Comparison of ENCODE assay signal across 10 mouse cellular contexts in the genomic region with DNA sequence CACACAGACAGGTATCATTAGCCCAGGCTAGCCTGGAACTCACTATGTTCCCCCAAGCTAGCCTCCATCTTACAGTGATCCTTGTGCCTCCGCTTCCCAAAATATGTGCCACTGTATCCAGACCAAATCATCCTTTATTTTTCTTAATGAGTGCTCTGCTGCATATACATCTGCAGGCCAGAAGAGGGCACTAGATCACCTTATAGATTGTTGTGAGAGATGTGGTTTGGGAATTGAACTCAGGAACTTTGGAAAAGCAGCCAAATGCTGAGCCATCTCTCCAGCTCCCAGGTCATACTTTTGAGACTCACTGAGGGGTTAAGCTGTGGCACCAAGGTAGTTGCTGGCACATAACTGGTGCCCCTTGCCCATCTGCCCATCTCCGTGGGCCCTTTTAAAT. TPM values are rescaled to one million over a fixed set of nuclear protein-coding genes. Genes with fewer than 3 reads are reported as not detected.
DNase-seq lines count a peak whose midpoint lies in the region; ATAC-seq lines count a peak whose summit lies in the region.
"Had no signal": no experiment of that assay in that cellular context is flagged by ENCODE, and none has a peak within 500 bp of the region (broad histone marks: within the 10 kb centered on the region; RNA-seq: fewer than 3 reads in every experiment).

No protein-coding gene starts in this region.

- peak; percentile 44 for DNase-seq in heart, adult 8-10 months (ENCODE audit: low spot score)
- no peak for DNase-seq in heart, adult 9 months (ENCODE audit: low spot score in 2 of 2)
- DNase-seq in midbrain, embryonic 14.5 days = peak; percentile 76
- peak; percentile 82 for DNase-seq in adipocyte (ENCODE audit: low spot score)
- DNase-seq in retina, embryonic 14.5 days (ENCODE audit: low spot score) = peak; percentile 77
- DNase-seq in urinary bladder, postnatal 14 days (ENCODE audit: low spot score) = no peak

- no peaks in the 10 kb centered on the region for H3K9me3 ChIP-seq in midbrain, embryonic 14.5 days (ENCODE audit: control insufficient read depth, low read length)
- no peaks in the 10 kb centered on the region for H3K9me3 ChIP-seq in midbrain, embryonic 13.5 days
- H3K9me3 ChIP-seq: limb, embryonic 12.5 days; neural tube, embryonic 15.5 days had no signal

- no peak overlapping the region for H3K4me3 ChIP-seq in midbrain, embryonic 14.5 days (replicated peaks; ENCODE audit: low read depth, low read length)
- H3K4me3 ChIP-seq in midbrain, embryonic 13.5 days (replicated peaks) = no peak overlapping the region
- H3K4me3 ChIP-seq: limb, embryonic 12.5 days; neural tube, embryonic 15.5 days had no signal

- H3K4me2 ChIP-seq in midbrain, embryonic 14.5 days (ENCODE audit: low read length) = no peak overlapping the region
- no peak overlapping the region for H3K4me2 ChIP-seq in midbrain, embryonic 13.5 days (replicated peaks)
- H3K4me2 ChIP-seq: limb, embryonic 12.5 days; neural tube, embryonic 15.5 days had no signal

- H3K4me1 ChIP-seq in midbrain, embryonic 14.5 days (ENCODE audit: control insufficient read depth, insufficient read depth, low read length) = no peaks in the 10 kb centered on the region
- no peaks in the 10 kb centered on the region for H3K4me1 ChIP-seq in midbrain, embryonic 13.5 days (replicated peaks)
- H3K4me1 ChIP-seq: limb, embryonic 12.5 days; neural tube, embryonic 15.5 days had no signal

- WGBS in midbrain, embryonic 14.5 days = 67% methylated on average over 2 of the region's 2 CpGs
- WGBS in midbrain, embryonic 13.5 days = 66% methylated on average over 2 of the region's 2 CpGs

- H3K27me3 ChIP-seq in midbrain, embryonic 14.5 days (ENCODE audit: control insufficient read depth, insufficient read depth, low read length) = no peaks in the 10 kb centered on the region
- no peaks in the 10 kb centered on the region for H3K27me3 ChIP-seq in midbrain, embryonic 13.5 days
- H3K27me3 ChIP-seq: limb, embryonic 12.5 days; neural tube, embryonic 15.5 days had no signal

- ATAC-seq in midbrain, embryonic 14.5 days (ENCODE audit: low FRiP score, low TSS enrichment) = no peak
- ATAC-seq in midbrain, embryonic 13.5 days = no peak
- ATAC-seq in erythroid progenitor cell, adult 5-6 weeks (replicated peaks; ENCODE audit: low FRiP score, poor library complexity, severe bottlenecking) = no peak

- no peak overlapping the region for H3K9ac ChIP-seq in midbrain, embryonic 14.5 days (replicated peaks; ENCODE audit: low read length)
- H3K9ac ChIP-seq in midbrain, embryonic 13.5 days (replicated peaks) = no peak overlapping the region
- H3K9ac ChIP-seq: limb, embryonic 12.5 days; neural tube, embryonic 15.5 days had no signal

- H3K27ac ChIP-seq in midbrain, embryonic 14.5 days (replicated peaks; ENCODE audit: low read depth, low read length) = no peak overlapping the region
- H3K27ac ChIP-seq in midbrain, embryonic 13.5 days = no peak overlapping the region
- H3K27ac ChIP-seq: limb, embryonic 12.5 days; neural tube, embryonic 15.5 days had no signal

- H3K36me3 ChIP-seq in midbrain, embryonic 14.5 days (ENCODE audit: control insufficient read depth, insufficient read depth, low read length) = no peaks in the 10 kb centered on the region
- H3K36me3 ChIP-seq in midbrain, embryonic 13.5 days = no peaks in the 10 kb centered on the region
- H3K36me3 ChIP-seq: limb, embryonic 12.5 days; neural tube, embryonic 15.5 days had no signal

RNA-seq across cellular contexts. Expression of gene Fam129b, which starts 11.2 kb away (rescaled TPM):
- total RNA-seq in heart, adult 8-10 months (2022) = 10 to 100 TPM; 19.1 to 26.8 (median 22.6) TPM
- 13.6 and 19.8 TPM in 2 replicates for polyA plus RNA-seq in midbrain, embryonic 14.5 days (2014; fragmentation: Nextera tagmentation; extraction: Ambion mirVana)
- polyA plus RNA-seq in midbrain, embryonic 13.5 days (2015; fragmentation: Nextera tagmentation; extraction: Ambion mirVana) = 20.9 and 27.5 TPM in 2 replicates
- 2.2 and 8.8 TPM in 2 replicates for total RNA-seq in erythroid progenitor cell, adult 5-6 weeks (2015; ENCODE audit: low replicate concordance)
- total RNA-seq in erythroid progenitor cell, adult 5-6 weeks (2017; ENCODE audit: low replicate concordance) = 5.0 and 11.5 TPM in 2 replicates

RNA-seq across cellular contexts. Expression of gene Stxbp1, which starts 17.7 kb away (rescaled TPM):
- 10 to 100 TPM in 3 of 4 experiments, 1 to 10 TPM in 1; 8.5 to 10.8 (median 10.5) TPM for total RNA-seq in heart, adult 8-10 months (2022)
- polyA plus RNA-seq in midbrain, embryonic 14.5 days (2014; fragmentation: Nextera tagmentation; extraction: Ambion mirVana) = 240 and 245 TPM in 2 replicates
- 165 and 168 TPM in 2 replicates for polyA plus RNA-seq in midbrain, embryonic 13.5 days (2015; fragmentation: Nextera tagmentation; extraction: Ambion mirVana)
- 0.84 and 1.4 TPM in 2 replicates for total RNA-seq in erythroid progenitor cell, adult 5-6 weeks (2015; ENCODE audit: low replicate concordance)
- total RNA-seq in erythroid progenitor cell, adult 5-6 weeks (2017; ENCODE audit: low replicate concordance) = 0.61 and 4.0 TPM in 2 replicates

Comparison
In these comparisons a context has a peak if more than half of its experiments do, and no peak if none do; other contexts are left out.
1. DNase-seq: peak in heart, adult 8-10 months (single experiment), midbrain, embryonic 14.5 days (single experiment), adipocyte (single experiment) and retina, embryonic 14.5 days (single experiment); none in heart, adult 9 months (0 of 2) and urinary bladder, postnatal 14 days (single experiment).